ENCODE assay signal across 21 mouse cellular contexts in the genomic region with DNA sequence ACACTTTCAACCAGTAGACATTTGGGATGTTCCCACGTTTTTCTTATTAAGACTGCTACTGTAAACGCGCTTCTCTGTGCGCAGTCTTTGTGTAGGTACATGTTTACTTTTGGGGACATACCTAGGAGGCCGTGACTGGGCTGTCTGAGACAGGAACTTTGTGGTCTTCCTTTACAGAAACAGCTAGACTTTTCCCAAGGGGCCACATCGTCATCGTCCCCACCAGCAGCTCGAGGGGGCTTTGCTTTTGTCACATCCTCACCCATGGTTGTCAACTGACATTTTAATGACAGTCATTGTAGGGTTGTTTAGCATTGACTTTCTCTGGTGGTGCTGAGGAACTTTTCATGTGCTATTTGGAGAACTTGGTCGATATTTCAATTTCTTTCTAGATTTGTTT.
"Had no signal": no experiment of that assay in that cellular context is flagged by ENCODE, and none has a peak within 500 bp of the region (broad histone marks: within the 10 kb centered on the region; RNA-seq: fewer than 3 reads in every experiment).

No protein-coding gene starts in this region.

- H3K4me3 ChIP-seq: heart, adult 2 months; heart, embryonic 13.5 days; heart, embryonic 15.5 days; hindbrain, embryonic 12.5 days; intestine, embryonic 15.5 days; layer of hippocampus, adult 2 months; left cerebral cortex, adult 2 months; limb, embryonic 10.5 days; limb, embryonic 12.5 days had no signal

- H3K27ac ChIP-seq: heart, adult 2 months; heart, embryonic 13.5 days; heart, embryonic 15.5 days; hindbrain, embryonic 12.5 days; hindbrain, embryonic 14.5 days; intestine, embryonic 15.5 days; layer of hippocampus, adult 2 months; left cerebral cortex, adult 2 months; limb, embryonic 10.5 days; limb, embryonic 12.5 days had no signal

- DNase-seq: gastrocnemius, postnatal 14 days; gastrocnemius, postnatal 36 days; heart, adult 11 months; heart, adult 2 months; heart, postnatal 14 days; heart, postnatal 36 days; kidney, adult 18-20 months; kidney, adult 8-10 months; kidney, postnatal 10 days; kidney, postnatal 25 days; kidney, postnatal 4 days; liver had no signal

- H3K36me3 ChIP-seq: heart, embryonic 13.5 days; heart, embryonic 15.5 days; hindbrain, embryonic 12.5 days; intestine, embryonic 15.5 days; limb, embryonic 10.5 days; limb, embryonic 12.5 days had no signal
